Mouse (Mus musculus): ENCODE measurements around the gene Med24. TPM values are rescaled to one million over a fixed set of nuclear protein-coding genes. Genes with fewer than 3 reads are reported as not detected.

The Med24 gene
- total RNA-seq (2015) (28.7 and 30.9 TPM in 2 replicates), total RNA-seq (2017) (36.2 and 46.3 TPM in 2 replicates)

DNA sequence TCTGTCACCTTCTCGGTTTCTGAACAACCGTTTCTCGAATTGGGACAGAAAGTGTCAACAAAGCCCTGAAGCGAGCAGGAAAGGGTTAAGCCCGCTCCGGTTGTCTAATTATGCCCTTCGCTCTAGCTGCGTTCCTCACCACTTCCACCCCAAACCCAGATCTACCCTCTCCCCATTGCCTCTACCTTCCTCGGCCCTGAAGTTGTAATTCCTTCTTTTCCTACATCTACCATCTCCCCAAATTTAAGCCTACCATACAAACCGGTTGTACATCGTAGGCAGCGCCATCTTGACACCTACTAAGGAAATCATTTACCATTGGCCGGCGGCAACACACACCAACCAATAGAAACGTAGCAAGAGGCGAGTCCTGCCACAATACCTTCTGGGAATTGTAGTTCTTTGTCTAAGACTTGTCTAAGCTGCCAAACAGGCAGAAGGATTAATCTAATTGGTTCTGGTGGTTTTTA, at the start of gene Med24:
Gene Med24 (minus strand): TSS at position 317 of the 470 bp plus-strand sequence.
- ATAC-seq (replicated peaks; ENCODE audit: poor library complexity) = peak; percentile 100

DNA sequence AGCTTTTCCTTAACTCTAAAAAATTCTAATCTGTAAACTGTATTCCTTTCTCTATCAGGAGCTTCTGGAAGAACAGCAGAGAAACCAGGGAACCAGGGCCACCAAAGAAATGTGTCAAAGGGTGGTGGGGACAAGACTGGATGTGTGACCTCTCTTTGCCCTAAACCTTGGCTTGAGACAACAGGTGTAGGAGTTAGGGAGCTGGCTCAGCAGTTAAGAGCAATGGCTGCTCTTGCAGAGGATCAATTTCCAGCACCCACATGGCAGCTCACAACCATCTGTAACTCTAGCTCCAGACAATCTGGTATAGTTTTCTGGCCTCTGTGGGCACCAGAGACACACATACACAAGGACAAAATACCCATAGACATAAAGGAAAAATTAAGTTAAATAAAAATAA, 48.7 kb upstream of the Med24 start:
- no peak for ATAC-seq (replicated peaks; ENCODE audit: poor library complexity)

DNA sequence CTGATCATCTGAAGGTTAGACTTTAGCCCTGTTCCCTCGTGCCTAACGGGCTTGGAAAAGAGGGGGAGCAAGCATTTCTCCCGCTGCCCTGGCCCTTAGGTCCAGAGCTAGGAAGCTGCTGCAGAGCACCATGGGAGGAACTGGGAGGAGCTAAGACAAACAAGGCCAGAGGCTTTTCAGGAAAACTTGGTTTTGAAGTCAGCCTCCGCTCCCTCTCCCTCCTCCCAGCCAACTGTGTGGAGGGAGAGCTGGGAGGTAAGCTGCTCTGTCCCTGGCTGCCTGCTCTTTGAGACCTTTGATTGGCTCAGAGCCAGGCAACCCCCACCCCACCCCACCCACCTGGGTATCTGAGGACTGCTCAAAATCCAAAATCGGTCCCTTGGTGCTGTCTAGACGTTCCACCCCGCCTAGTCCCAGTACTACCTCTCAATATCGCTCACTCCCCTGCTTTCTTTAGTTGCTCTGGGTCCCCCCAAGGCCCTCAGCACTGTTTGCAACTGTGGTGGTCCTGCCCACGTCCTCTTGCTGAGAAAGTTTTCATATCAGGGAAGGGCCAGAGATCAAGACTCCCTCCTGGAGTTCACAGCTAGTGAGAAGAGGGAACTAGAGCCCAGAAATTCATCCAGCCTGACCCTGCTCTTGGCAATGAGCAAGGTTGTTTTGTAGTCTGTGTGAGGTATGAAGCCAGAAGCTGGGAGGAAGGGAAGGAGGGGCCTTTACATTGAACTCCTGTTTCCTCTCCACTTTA, 47.8 kb upstream of the Med24 start:
- ATAC-seq (replicated peaks; ENCODE audit: poor library complexity) = no peak

GRCm38 (mm10) chr11:98776052-98776764, 47.0 kb upstream of the Med24 start:
- ATAC-seq (replicated peaks; ENCODE audit: poor library complexity) = no peak

- ATAC-seq (replicated peaks; ENCODE audit: poor library complexity) = peak; percentile 61
Measured at GRCm38 (mm10) chr11:98775348-98776051, 46.3 kb upstream of the Med24 start.

GRCm38 (mm10) chr11:98774582-98775347, 45.5 kb upstream of the Med24 start, which contains the start of gene Nr1d1:
Nr1d1 (minus strand) TSS chr11:98775333.
- no peak for ATAC-seq (replicated peaks; ENCODE audit: poor library complexity)

GRCm38 (mm10) chr11:98773635-98774295, 44.5 kb upstream of the Med24 start:
- ATAC-seq (replicated peaks; ENCODE audit: poor library complexity) = peak; percentile 81

DNA sequence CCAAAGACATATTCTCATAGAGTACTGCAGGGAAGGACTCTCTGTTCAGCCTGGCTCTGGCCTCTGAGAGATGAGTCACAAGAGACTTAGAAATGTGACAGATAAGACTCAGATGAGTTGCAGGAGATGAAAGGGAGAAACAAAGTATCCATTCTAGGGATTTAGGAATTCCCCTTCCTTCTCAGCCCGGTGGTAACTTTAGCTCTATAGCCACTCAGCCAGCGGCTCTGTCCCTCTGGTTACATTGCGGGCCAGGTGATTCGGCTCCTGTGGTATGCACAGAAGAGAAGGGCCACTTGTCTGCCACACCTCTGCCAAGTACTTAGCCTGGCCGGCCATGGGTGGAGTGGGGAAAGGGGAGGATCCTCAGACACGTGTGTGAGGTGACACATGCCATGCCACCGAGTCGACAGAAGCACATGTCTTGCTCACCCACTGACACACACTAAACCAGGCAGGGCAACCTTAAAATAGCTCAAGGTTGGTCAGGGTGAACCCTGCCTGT, 43.5 kb upstream of the Med24 start:
- ATAC-seq (replicated peaks; ENCODE audit: poor library complexity) = no peak

- no peak for ATAC-seq (replicated peaks; ENCODE audit: poor library complexity)
Measured at GRCm38 (mm10) chr11:98771844-98772525, 42.8 kb upstream of the Med24 start.

DNA sequence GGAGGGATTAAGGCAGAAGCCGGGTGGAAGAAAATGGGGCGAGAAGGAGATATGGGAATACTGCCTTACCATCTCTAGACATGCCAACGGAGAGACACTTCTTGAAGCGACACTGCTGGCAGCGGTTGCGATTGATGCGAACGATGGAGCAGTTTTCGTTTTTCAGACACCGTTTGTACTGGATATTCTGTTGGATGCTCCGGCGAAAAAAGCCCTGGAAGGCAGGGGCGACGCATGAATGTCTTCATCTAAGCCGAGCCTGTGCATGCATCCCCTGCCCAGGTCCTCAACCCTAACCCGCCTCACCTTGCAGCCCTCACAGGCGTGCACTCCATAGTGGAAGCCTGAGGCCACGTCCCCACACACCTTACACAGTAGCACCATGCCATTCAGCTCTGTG, 41.9 kb upstream of the Med24 start:
- ATAC-seq (replicated peaks; ENCODE audit: poor library complexity) = no peak

DNA sequence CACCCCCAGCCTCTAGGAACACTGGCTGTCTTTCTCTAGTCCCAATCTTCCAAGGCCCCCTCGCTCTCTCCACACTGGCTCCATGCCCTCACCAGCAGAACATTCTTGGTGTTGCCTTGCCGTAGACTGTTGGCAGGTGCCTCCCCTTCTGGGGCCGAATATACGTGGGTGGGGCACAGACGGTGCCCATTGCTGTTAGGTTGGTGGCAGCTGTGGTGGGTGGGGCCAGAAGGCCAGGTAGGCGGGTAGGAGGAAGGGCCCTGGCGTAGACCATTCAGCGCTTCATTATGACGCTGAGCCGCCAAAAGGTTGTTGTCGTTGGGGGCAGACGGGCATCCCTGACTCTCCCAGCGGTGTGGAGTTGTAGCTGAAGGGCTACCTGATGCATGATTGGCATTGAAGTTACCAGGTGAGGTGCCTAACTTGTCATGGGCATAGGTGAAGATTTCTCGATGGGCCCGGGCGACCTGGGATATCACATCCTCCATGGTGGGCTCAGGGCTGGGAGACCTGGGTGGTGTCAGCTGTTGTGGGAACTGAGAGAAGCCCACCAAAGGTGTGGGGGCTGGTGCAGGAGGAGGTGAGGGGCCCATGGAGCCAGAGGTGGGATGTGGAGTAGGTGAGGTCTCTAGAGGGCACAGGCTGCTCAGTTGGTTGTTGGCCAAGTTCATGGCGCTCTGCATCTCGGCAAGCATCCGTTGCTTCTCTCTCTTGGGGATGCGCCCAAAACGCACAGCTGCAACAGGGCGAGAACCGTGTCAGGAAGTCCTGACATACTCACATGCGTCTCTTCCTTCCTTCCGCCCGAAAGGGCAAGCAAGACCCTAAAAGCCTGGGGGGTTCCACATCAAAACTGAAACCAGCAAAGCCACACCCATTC, 41.1 kb upstream of the Med24 start:
- no peak for ATAC-seq (replicated peaks; ENCODE audit: poor library complexity)

GRCm38 (mm10) chr11:98769007-98769954, 40.0 kb upstream of the Med24 start:
- no peak for ATAC-seq (replicated peaks; ENCODE audit: poor library complexity)

DNA sequence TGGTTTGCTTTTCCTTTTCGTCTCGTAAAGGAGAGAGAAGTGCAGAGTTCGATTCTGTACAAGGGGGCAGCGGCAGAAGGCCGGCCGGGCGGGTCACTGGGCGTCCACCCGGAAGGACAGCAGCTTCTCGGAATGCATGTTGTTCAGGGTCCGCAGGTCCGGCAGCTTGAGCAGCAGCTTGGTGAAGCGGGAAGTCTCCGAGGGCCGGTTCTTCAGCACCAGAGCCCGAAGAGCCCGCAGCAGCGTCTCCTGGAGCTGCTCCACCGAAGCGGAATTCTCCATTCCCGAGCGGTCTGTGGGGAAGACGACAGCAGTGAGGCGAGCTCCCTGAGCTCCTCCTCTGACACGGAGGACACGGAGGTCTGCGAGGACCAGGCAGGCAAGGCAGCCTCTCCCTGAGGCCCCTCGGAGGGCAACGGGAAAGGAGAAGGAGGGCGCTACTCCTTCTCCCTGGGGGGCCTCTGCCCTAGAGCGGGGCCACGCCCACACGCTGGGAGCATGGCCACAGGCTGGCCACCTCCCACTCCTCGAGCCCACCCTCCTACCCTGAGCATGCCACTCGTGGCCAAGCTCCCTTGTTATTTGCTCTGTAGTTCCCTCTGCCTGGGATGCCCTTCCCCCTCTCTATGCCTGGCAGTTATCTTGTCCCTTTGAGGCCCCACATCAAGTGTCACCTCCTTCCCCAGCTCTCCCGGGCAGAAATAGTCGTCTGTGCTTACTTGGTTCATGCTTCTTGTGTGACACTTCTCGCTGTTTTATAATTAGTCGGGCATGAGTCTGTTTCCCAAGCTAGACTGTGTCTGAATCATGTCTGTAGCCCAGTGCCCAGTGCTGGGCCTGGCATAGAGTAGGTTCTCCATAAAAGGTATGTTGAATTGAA, 39.1 kb upstream of the Med24 start:
- ATAC-seq (replicated peaks; ENCODE audit: poor library complexity) = 0 out of 2 replicates have a peak, but pooled peaks have one; percentile 10

GRCm38 (mm10) chr11:98767713-98768112, 38.5 kb upstream of the Med24 start:
- ATAC-seq (replicated peaks; ENCODE audit: poor library complexity) = no peak

DNA sequence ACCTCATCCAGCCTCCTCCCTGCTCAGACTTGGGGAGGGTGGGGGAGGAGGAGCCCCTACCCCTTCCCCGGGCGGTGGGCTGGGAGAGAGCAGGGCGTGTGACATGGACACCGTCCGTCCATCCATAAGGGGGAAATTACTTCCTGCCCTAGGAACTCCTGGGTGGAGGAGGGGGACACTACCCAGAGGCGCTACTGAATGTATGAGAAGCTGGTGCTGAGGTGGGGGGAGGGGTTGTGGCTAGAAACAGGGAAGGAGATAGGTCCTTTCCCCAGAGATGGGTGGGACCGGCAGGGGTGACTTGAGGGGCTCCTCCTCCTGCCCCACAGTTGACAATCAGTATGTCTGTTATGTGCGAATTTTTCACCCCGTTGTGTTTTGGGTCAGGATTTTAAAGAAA, 38.0 kb upstream of the Med24 start:
- peak; percentile 61 for ATAC-seq (replicated peaks; ENCODE audit: poor library complexity)

DNA sequence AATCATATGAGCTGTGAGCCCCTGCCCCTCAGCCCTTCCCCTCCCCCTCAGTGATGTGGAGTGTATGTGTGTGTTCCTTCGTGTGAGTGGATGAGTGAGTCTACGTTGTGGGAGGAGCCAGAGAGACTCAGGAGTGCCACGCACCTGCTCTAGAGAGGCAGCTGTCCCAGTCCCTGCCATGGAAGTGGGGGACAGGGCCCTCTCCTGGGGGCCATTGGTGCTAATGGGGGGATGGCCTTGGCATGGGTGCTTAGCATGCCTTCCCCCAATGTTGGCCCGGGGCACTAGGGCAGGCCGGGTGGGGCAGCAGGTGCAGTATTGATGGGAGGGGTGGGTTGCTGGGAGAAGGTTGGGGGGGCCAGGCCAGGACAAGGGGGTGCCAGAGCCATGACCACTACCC, 37.6 kb upstream of the Med24 start:
- no peak for ATAC-seq (replicated peaks; ENCODE audit: poor library complexity)
